Mouse (Mus musculus) MEL (cell line): ENCODE data around the gene Pnpla2. TPM values are rescaled to one million over a fixed set of nuclear protein-coding genes. Genes with fewer than 3 reads are reported as not detected.

ENCODE experiments used
- DNase-seq: peaks from one replicate; pipeline ENCODE4 v3.0.0; 2011; ENCODE audit warnings: low read depth, low spot score
- H3K27ac ChIP-seq: 2 replicates; pipeline ENCODE4 v1.5.1; 2012; ENCODE audit warnings: low read depth, mild to moderate bottlenecking, control low read depth, low read length, moderate library complexity; ENCODE audit not compliant: control insufficient read depth
- H3K27me3 ChIP-seq, 2 experiments: fragments of 150-350 bp in 1 of 2; sonication (generic) in 1 of 2; 2 replicates each; pipeline ENCODE4 v1.6.1; 2012; ENCODE audit warnings: low read length in 2 of 2, mild to moderate bottlenecking in 2 of 2, improper control_type of control experiment in 1 of 2, moderate library complexity in 1 of 2; ENCODE audit not compliant: insufficient read depth in 2 of 2, control insufficient read depth in 1 of 2
- H3K36me3 ChIP-seq, 2 experiments: 2 replicates each; pipeline ENCODE4 v1.6.1; 2012 to 2014; ENCODE audit warnings: low read length in 2 of 2, improper control_type of control experiment in 1 of 2, inconsistent platforms in 1 of 2, mild to moderate bottlenecking in 1 of 2; ENCODE audit not compliant: insufficient read depth in 2 of 2, control insufficient read depth in 1 of 2
- H3K4me1 ChIP-seq, 2 experiments: fragments of 150-350 bp in 1 of 2; sonication (generic) in 1 of 2; 2 replicates each; pipeline ENCODE4 v1.6.1; 2012; ENCODE audit warnings: low read length in 2 of 2, improper control_type of control experiment in 1 of 2, mild to moderate bottlenecking in 1 of 2; ENCODE audit not compliant: insufficient read depth in 2 of 2, control insufficient read depth in 1 of 2
- H3K4me3 ChIP-seq, 2 experiments: fragments of 150-350 bp in 1 of 2; sonication (generic) in 1 of 2; 2 replicates each; pipeline ENCODE4 v1.5.1; 2012; ENCODE audit warnings: low read depth in 2 of 2, low read length in 2 of 2, mild to moderate bottlenecking in 2 of 2, moderate library complexity in 2 of 2, control low read depth in 1 of 2, improper control_type of control experiment in 1 of 2; ENCODE audit not compliant: control insufficient read depth in 1 of 2, insufficient read depth in 1 of 2
- H3K79me2 ChIP-seq: 2 replicates; pipeline ENCODE4 v1.6.1; 2012; ENCODE audit warnings: mild to moderate bottlenecking, low read length, moderate library complexity; ENCODE audit not compliant: control insufficient read depth, poor library complexity, insufficient read depth
- H3K9ac ChIP-seq: 2 replicates; pipeline ENCODE4 v1.6.1; 2012; ENCODE audit warnings: low read depth, mild to moderate bottlenecking, control low read depth, low read length, moderate library complexity; ENCODE audit not compliant: control insufficient read depth, poor library complexity, severe bottlenecking
- H3K9me3 ChIP-seq: fragments of 150-350 bp; sonication (generic); replicated peaks from 2 replicates; pipeline ENCODE4 v1.6.1; 2012; ENCODE audit warnings: mild to moderate bottlenecking, low read length, improper control_type of control experiment, moderate library complexity; ENCODE audit not compliant: insufficient read depth
- CHD1 ChIP-seq: IDR thresholded peaks from 2 replicates; pipeline ENCODE4 v1.6.1; 2012; ENCODE audit warnings: low read depth, mild to moderate bottlenecking, inconsistent platforms, low read length, improper control_type of control experiment
- CTCF ChIP-seq, 3 experiments: IDR thresholded peaks in 2 of 3; conservative IDR thresholded peaks in 1 of 3; 2 replicates each; pipeline ENCODE4 v1.5.1; 2011 to 2012; ENCODE audit warnings: low read length in 3 of 3, low read depth in 2 of 3, mild to moderate bottlenecking in 2 of 3, improper control_type of control experiment in 1 of 3, inconsistent platforms in 1 of 3, mixed read lengths in 1 of 3, moderate library complexity in 1 of 3; ENCODE audit not compliant: control insufficient read depth in 1 of 3, insufficient read depth in 1 of 3, poor library complexity in 1 of 3, severe bottlenecking in 1 of 3
- E2F4 ChIP-seq: IDR thresholded peaks from 2 replicates; pipeline ENCODE4 v1.6.1; 2011; ENCODE audit warnings: low read depth, low read length, improper control_type of control experiment, borderline replicate concordance
- EP300 ChIP-seq, 2 experiments: IDR thresholded peaks; 2 replicates each; pipeline ENCODE4 v1.6.1; 2011; ENCODE audit warnings: improper control_type of control experiment in 2 of 2, low read length in 2 of 2, low read depth in 1 of 2, mild to moderate bottlenecking in 1 of 2
- ETS1 ChIP-seq: IDR thresholded peaks from 2 replicates; pipeline ENCODE4 v1.6.1; 2012; ENCODE audit warnings: low read depth, mild to moderate bottlenecking, inconsistent platforms, low read length, improper control_type of control experiment, moderate library complexity
- GABPA ChIP-seq: IDR thresholded peaks from 2 replicates; pipeline ENCODE4 v1.6.1; 2012; ENCODE audit warnings: low read depth, mild to moderate bottlenecking, inconsistent platforms, low read length, improper control_type of control experiment, moderate library complexity
- GATA1 ChIP-seq: IDR thresholded peaks from 2 replicates; pipeline ENCODE4 v1.6.1; 2011; ENCODE audit warnings: low read depth, low read length, improper control_type of control experiment
- HCFC1 ChIP-seq: IDR thresholded peaks from 2 replicates; pipeline ENCODE4 v1.6.1; 2012; ENCODE audit warnings: low read depth, mild to moderate bottlenecking, inconsistent platforms, low read length, improper control_type of control experiment, moderate library complexity
- JUND ChIP-seq: IDR thresholded peaks from 2 replicates; pipeline ENCODE4 v1.6.1; 2011; ENCODE audit warnings: low read depth, mild to moderate bottlenecking, improper control_type of control experiment, low read length
- KAT2A ChIP-seq: conservative IDR thresholded peaks from 2 replicates; pipeline ENCODE4 v1.6.1; 2012; ENCODE audit warnings: low read depth, low read length, improper control_type of control experiment, inconsistent platforms
- MAFK ChIP-seq: IDR thresholded peaks from 2 replicates; pipeline ENCODE4 v1.6.1; 2011; ENCODE audit warnings: low read depth, mild to moderate bottlenecking, low read length, improper control_type of control experiment, borderline replicate concordance
- MAX ChIP-seq: IDR thresholded peaks from 2 replicates; pipeline ENCODE4 v1.6.1; 2011; ENCODE audit warnings: low read length, improper control_type of control experiment
- MAZ ChIP-seq: IDR thresholded peaks from 2 replicates; pipeline ENCODE4 v1.6.1; 2012; ENCODE audit warnings: low read depth, mild to moderate bottlenecking, inconsistent platforms, low read length, improper control_type of control experiment
- MEF2A ChIP-seq: IDR thresholded peaks from 2 replicates; pipeline ENCODE4 v1.6.1; 2014; ENCODE audit warnings: low read depth, mild to moderate bottlenecking, inconsistent platforms, low read length, improper control_type of control experiment; ENCODE audit not compliant: poor library complexity, insufficient replicate concordance, severe bottlenecking; ENCODE audit errors: extremely low read depth
- MXI1 ChIP-seq: IDR thresholded peaks from 2 replicates; pipeline ENCODE4 v1.6.1; 2011; ENCODE audit warnings: mild to moderate bottlenecking, low read depth, low read length, improper control_type of control experiment
- MYB ChIP-seq: IDR thresholded peaks from 2 replicates; pipeline ENCODE4 v1.6.1; 2011; ENCODE audit warnings: mild to moderate bottlenecking, low read depth, low read length, improper control_type of control experiment
- MYC ChIP-seq: IDR thresholded peaks from 2 replicates; pipeline ENCODE4 v1.6.1; 2011; ENCODE audit warnings: low read depth, mild to moderate bottlenecking, low read length, improper control_type of control experiment, moderate library complexity
- NELFE ChIP-seq: IDR thresholded peaks from 2 replicates; pipeline ENCODE4 v1.6.1; 2011; ENCODE audit warnings: low read depth, low read length, improper control_type of control experiment
- NRF1 ChIP-seq: IDR thresholded peaks from 2 replicates; pipeline ENCODE4 v1.6.1; 2014; ENCODE audit warnings: low read depth, mild to moderate bottlenecking, inconsistent platforms, low read length, improper control_type of control experiment, moderate library complexity; ENCODE audit not compliant: poor library complexity, insufficient read depth, severe bottlenecking
- POLR2A ChIP-seq, 2 experiments: IDR thresholded peaks; 2 replicates each; pipeline ENCODE4 v1.6.1; 2011 to 2012; ENCODE audit warnings: low read length in 2 of 2, mild to moderate bottlenecking in 2 of 2, control low read depth in 1 of 2, improper control_type of control experiment in 1 of 2, low read depth in 1 of 2, moderate library complexity in 1 of 2; ENCODE audit not compliant: control insufficient read depth in 1 of 2, insufficient read depth in 1 of 2, poor library complexity in 1 of 2
- POLR2AphosphoS2 ChIP-seq: IDR thresholded peaks from 2 replicates; pipeline ENCODE4 v1.6.1; 2011; ENCODE audit warnings: low read length, improper control_type of control experiment
- POLR2AphosphoS5 ChIP-seq: IDR thresholded peaks from 2 replicates; pipeline ENCODE4 v1.6.1; 2012; ENCODE audit warnings: low read depth, borderline replicate concordance, mild to moderate bottlenecking, inconsistent platforms, low read length, moderate library complexity, mixed read lengths
- RAD21 ChIP-seq: IDR thresholded peaks from 2 replicates; pipeline ENCODE4 v1.6.1; 2011; ENCODE audit warnings: mild to moderate bottlenecking, low read depth, low read length, improper control_type of control experiment
- RCOR1 ChIP-seq: IDR thresholded peaks from 2 replicates; pipeline ENCODE4 v1.6.1; 2012; ENCODE audit warnings: low read depth, mild to moderate bottlenecking, inconsistent platforms, low read length, improper control_type of control experiment
- SIN3A ChIP-seq: IDR thresholded peaks from 2 replicates; pipeline ENCODE4 v1.6.1; 2012; ENCODE audit warnings: low read length, improper control_type of control experiment, inconsistent platforms
- SMC3 ChIP-seq: IDR thresholded peaks from 2 replicates; pipeline ENCODE4 v1.6.1; 2011; ENCODE audit warnings: low read depth, low read length, improper control_type of control experiment
- TBP ChIP-seq: IDR thresholded peaks from 2 replicates; pipeline ENCODE4 v1.8.0; 2011; ENCODE audit warnings: low read depth, low read length, improper control_type of control experiment
- TCF12 ChIP-seq: IDR thresholded peaks from 2 replicates; pipeline ENCODE4 v1.6.1; 2014; ENCODE audit warnings: low read depth, mild to moderate bottlenecking, inconsistent platforms, low read length, improper control_type of control experiment, moderate library complexity
- UBTF ChIP-seq: IDR thresholded peaks from 2 replicates; pipeline ENCODE4 v1.6.1; 2012; ENCODE audit warnings: low read depth, mild to moderate bottlenecking, inconsistent platforms, low read length, improper control_type of control experiment, moderate library complexity, borderline replicate concordance; ENCODE audit not compliant: insufficient read depth
- USF1 ChIP-seq: IDR thresholded peaks from 2 replicates; pipeline ENCODE4 v1.6.1; 2014; ENCODE audit warnings: low read depth, mild to moderate bottlenecking, inconsistent platforms, low read length, improper control_type of control experiment, moderate library complexity
- USF2 ChIP-seq, 2 experiments: IDR thresholded peaks; 2 replicates each; pipeline ENCODE4 v1.6.1; 2011 to 2012; ENCODE audit warnings: improper control_type of control experiment in 2 of 2, low read length in 2 of 2, borderline replicate concordance in 1 of 2, inconsistent platforms in 1 of 2, low read depth in 1 of 2, mild to moderate bottlenecking in 1 of 2; ENCODE audit not compliant: insufficient read depth in 1 of 2
- ZC3H11A ChIP-seq: IDR thresholded peaks from 2 replicates; pipeline ENCODE4 v1.6.1; 2012; ENCODE audit warnings: low read depth, mild to moderate bottlenecking, inconsistent platforms, low read length, improper control_type of control experiment
- ZKSCAN1 ChIP-seq: IDR thresholded peaks from 2 replicates; pipeline ENCODE4 v1.6.1; 2012; ENCODE audit warnings: low read depth, mild to moderate bottlenecking, inconsistent platforms, low read length, improper control_type of control experiment, moderate library complexity
- ZMIZ1 ChIP-seq: IDR thresholded peaks from 2 replicates; pipeline ENCODE4 v1.6.1; 2012; ENCODE audit warnings: low read depth, mild to moderate bottlenecking, inconsistent platforms, low read length, improper control_type of control experiment, moderate library complexity
- ZNF384 ChIP-seq: IDR thresholded peaks from 2 replicates; pipeline ENCODE4 v1.6.1; 2012; ENCODE audit warnings: low read depth, mild to moderate bottlenecking, inconsistent platforms, low read length, improper control_type of control experiment
- polyA plus RNA-seq, 2 experiments: library from polyadenylated mRNA; stranded (reverse) in 1 of 2; unstranded in 1 of 2; fragments of >175 nt in 1 of 2; fragments of >200 nt in 1 of 2; gene quantifications; 2 replicates each; pipeline versions ENCODE4 v1.2.1 to v1.2.4; 2012; ENCODE audit warnings: low replicate concordance in 2 of 2, low read depth in 1 of 2; ENCODE audit not compliant: insufficient read length in 2 of 2, insufficient read depth in 1 of 2, missing spikeins in 1 of 2
- total RNA-seq: library from RNA; depleted of rRNA; stranded (reverse); fragments of 300-350 nt; gene quantifications from 2 replicates; pipeline ENCODE4 v1.2.3, GENCODE M21; 2012

Gene Pnpla2
- total and polyA plus RNA-seq, 3 experiments = 8.3 to 38.6 TPM; not detected in 1

DNA sequence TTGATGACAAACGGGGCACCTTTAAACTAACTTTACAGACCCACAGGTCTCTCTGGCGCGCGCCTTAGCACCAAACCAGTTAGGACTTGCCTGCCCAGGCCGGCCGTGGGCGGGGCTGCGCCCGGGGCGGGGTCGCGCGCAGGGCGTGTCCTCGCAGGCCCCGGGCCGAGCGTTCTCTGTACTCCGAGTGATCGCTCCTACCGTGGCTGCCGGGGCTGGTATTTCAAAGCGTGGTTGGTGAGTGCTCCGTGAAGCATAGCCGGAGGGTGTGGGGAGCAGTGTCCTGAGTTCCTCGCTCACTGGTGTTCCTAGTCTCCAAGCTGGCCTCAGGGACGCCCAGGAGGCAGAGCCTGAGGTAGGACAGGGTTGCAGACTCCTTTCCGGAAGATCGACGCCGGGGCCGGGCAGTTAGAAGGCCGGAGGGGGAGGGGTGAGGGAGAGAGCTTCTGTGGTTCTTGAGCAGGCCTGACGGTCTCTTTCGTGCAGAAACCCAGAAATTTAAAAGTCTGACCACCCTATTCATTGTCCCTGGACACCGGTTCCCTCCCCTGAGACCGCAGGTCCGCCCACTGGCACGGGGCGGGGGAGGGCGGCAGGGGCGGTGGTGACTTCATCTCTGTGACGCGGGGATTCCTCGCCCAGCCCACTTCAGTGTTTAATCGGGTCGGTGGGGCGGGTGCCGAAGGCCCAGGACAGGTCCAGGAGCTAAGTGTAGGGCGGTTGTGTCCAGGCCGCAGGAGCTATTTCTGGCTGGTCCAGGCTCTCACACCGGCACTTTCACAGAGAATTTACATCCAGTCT is 12.4 kb downstream of the Pnpla2 start, which contains the start of gene Cd151:
TSS of gene Cd151 (plus strand) at position 163 of the 801 bp plus-strand sequence.
- DNase-seq = peak; percentile 91
- no peaks in the 10 kb centered on the region for H3K27me3 ChIP-seq
- no peaks in the 10 kb centered on the region for H3K9me3 ChIP-seq
- H3K4me1 ChIP-seq = peaks cover 5 to 25% of the 10 kb centered on the region in 2 experiments
- H3K36me3 ChIP-seq = peaks cover 0 to 9% of the 10 kb centered on the region in 2 experiments; a peak in 2 of 4 replicates
- H3K4me3 ChIP-seq = peak within 1 kb of the TSS; percentile 87 to 97
- peak within 1 kb of the TSS; percentile 92 for H3K27ac ChIP-seq
- peaks cover 11% of the 10 kb centered on the region for H3K79me2 ChIP-seq
- peak within 1 kb of the TSS; percentile 88 for H3K9ac ChIP-seq
- TF ChIP-seq ZNF384 (no peak), JUND (no peak), RAD21 (no peak), POLR2AphosphoS2 (peak; percentile 71), USF1 (no peak), MAFK (no peak), ZKSCAN1 (no peak), NRF1 (peak; percentile 41; the same call in 1 of the 2 replicates), CTCF (IDR thresholded peaks at IDR 0.05 in 2 of 3, conservative IDR thresholded peaks at IDR 0.05 in 1 of 3; ENCODE audit: control insufficient read depth in 1 of 3, insufficient read depth in 1 of 3, low read depth in 2 of 3, low read length in 3 of 3, poor library complexity in 1 of 3, severe bottlenecking in 1 of 3) (no peak), E2F4 (no peak), TBP (peak; percentile 28; the same call in 1 of the 2 replicates), ETS1 (peak; percentile 49; the same call in 1 of the 2 replicates), UBTF (no peak), MYB (no peak), SIN3A (no peak; the same call in 1 of the 2 replicates), MAX (peak; percentile 37), TCF12 (0 out of 2 replicates have a peak, but pooled peaks have one; percentile 13), EP300 (IDR thresholded peaks at IDR 0.05; ENCODE audit: low read depth in 1 of 2, low read length in 2 of 2) (peak in 1 of 2 experiments; percentile 17; a peak in 1 of 4 replicates), MEF2A (no peak), MYC (0 out of 2 replicates have a peak, but pooled peaks have one; percentile 17), NELFE (peak; percentile 56), POLR2A (IDR thresholded peaks at IDR 0.05; ENCODE audit: control insufficient read depth in 1 of 2, insufficient read depth in 1 of 2, low read depth in 1 of 2, low read length in 2 of 2, poor library complexity in 1 of 2) (peak in 1 of 2 experiments; percentile 78; a peak in 2 of 4 replicates), HCFC1 (peak; percentile 48; the same call in 1 of the 2 replicates), MAZ (peak; percentile 75), KAT2A (no peak), RCOR1 (no peak), MXI1 (peak; percentile 61), POLR2AphosphoS5 (no peak), ZMIZ1 (peak; percentile 42; the same call in 1 of the 2 replicates), ZC3H11A (no peak), CHD1 (no peak; the same call in 1 of the 2 replicates), SMC3 (no peak), GATA1 (no peak), USF2 (IDR thresholded peaks at IDR 0.05; ENCODE audit: borderline replicate concordance in 1 of 2, insufficient read depth in 1 of 2, low read depth in 1 of 2, low read length in 2 of 2) (no peak), GABPA (0 out of 2 replicates have a peak, but pooled peaks have one; percentile 23)
